Mouse (Mus musculus) spleen, adult 2 months (tissue): ENCODE results near the gene Sar1a. TPM values are rescaled to one million over a fixed set of nuclear protein-coding genes. Genes with fewer than 3 reads are reported as not detected.

Experiments used
- DNase-seq, 2 experiments: peaks; one replicate each; pipeline versions ENCODE4 v3.0.0 to v3.0.0-alpha.2; 2012 to 2021; ENCODE audit warnings: low spot score in 2 of 2, low read depth in 1 of 2
- H3K27ac ChIP-seq: fragments of 200-500 bp; 2 replicates; pipeline ENCODE4 v1.5.1; 2012; ENCODE audit warnings: low read length, inconsistent platforms; ENCODE audit not compliant: insufficient read depth
- H3K27me3 ChIP-seq: fragments of 200-500 bp; 2 replicates; pipeline ENCODE4 v1.6.1; 2012; ENCODE audit warnings: mild to moderate bottlenecking, moderate library complexity, low read length, inconsistent platforms; ENCODE audit not compliant: control insufficient read depth, insufficient read depth
- H3K36me3 ChIP-seq: fragments of 200-500 bp; 2 replicates; pipeline ENCODE4 v1.6.1; 2012; ENCODE audit warnings: mild to moderate bottlenecking, low read length, inconsistent platforms; ENCODE audit not compliant: control insufficient read depth, insufficient read depth
- H3K4me1 ChIP-seq: fragments of 200-500 bp; 2 replicates; pipeline ENCODE4 v1.6.1; 2011; ENCODE audit warnings: inconsistent platforms; ENCODE audit not compliant: control insufficient read depth, insufficient read depth, insufficient read length
- H3K4me3 ChIP-seq: fragments of 200-500 bp; 2 replicates; pipeline ENCODE4 v1.5.1; 2011; ENCODE audit warnings: mild to moderate bottlenecking, inconsistent platforms; ENCODE audit not compliant: insufficient read depth, insufficient read length; ENCODE audit errors: extremely low read depth
- CTCF ChIP-seq: fragments of 200-500 bp; IDR thresholded peaks from 2 replicates; pipeline ENCODE4 v1.5.1; 2011; ENCODE audit warnings: mild to moderate bottlenecking, inconsistent platforms; ENCODE audit not compliant: insufficient read depth, insufficient read length, insufficient replicate concordance; ENCODE audit errors: extremely low read depth
- POLR2A ChIP-seq: fragments of 200-500 bp; IDR thresholded peaks from 2 replicates; pipeline ENCODE4 v1.6.1; 2011; ENCODE audit warnings: low read depth, low read length, inconsistent platforms
- WGBS: fragments of 180-500 bp; shearing (Covaris S2); methylation state at CpG from one replicate; pipeline ENCODE4 v1.1.7; 2018; 5-methylcytosine and 5-hydroxymethylcytosine counted together
- polyA plus RNA-seq: library from polyadenylated mRNA; depleted of rRNA; stranded (reverse); fragments of >200 nt; gene quantifications from 2 replicates; pipeline ENCODE4 v1.2.3, GENCODE M21; 2012; rRNA removed

Gene Sar1a
- polyA plus RNA-seq, 1 experiment, result 42.7 TPM

DNA sequence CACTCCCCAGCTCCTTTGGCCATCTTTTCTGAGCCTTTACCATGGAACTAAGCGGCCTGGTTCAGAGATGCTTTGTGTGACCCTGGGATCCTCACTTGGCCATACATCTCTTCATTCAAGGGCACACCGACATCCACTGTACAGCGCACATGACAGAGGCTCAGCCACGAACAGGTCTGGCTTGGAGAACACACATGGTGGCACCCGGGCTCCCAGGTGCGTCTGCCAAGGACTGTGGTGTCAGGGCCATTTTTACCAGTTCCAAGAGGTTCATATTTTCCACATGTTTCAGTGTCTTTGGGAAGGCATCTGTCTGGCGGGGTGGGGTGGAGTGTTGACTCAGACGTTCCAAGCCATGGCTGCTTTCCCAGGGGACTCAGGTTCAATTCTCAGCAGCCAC is 62.2 kb downstream of the Sar1a start:
- Histone ChIP-seq H3K36me3 (no peaks in the 10 kb centered on the region), H3K27ac (no peak overlapping the region), H3K4me1 (no peaks in the 10 kb centered on the region), H3K27me3 (no peaks in the 10 kb centered on the region), H3K4me3 (no peak overlapping the region)
- TF ChIP-seq POLR2A (no peak), CTCF (no peak)
- 89% methylated on average over 8 of the region's 8 CpGs for WGBS
- no peak for DNase-seq

Other genes starting within 250 kb of the Sar1a start
- 93.7 and 133 TPM in 2 replicates for gene Eif4ebp2, start 227.6 kb upstream of the Sar1a start, polyA plus RNA-seq
- gene Lrrc20, start 204.5 kb upstream of the Sar1a start, polyA plus RNA-seq, result 5.8 and 7.6 TPM in 2 replicates
- 0.02 TPM in 1 of 2 replicates, not detected in the other for gene Npffr1, start 84.8 kb upstream of the Sar1a start, polyA plus RNA-seq
- gene Ppa1, start 31.7 kb upstream of the Sar1a start, polyA plus RNA-seq, result 8.2 and 9.5 TPM in 2 replicates
- gene Tysnd1, start 15.2 kb downstream of the Sar1a start, polyA plus RNA-seq, result 43.2 and 67.7 TPM in 2 replicates
- 3.6 and 4.2 TPM in 2 replicates for gene Aifm2, start 35.0 kb downstream of the Sar1a start, polyA plus RNA-seq
- 0.78 and 0.79 TPM in 2 replicates for gene H2afy2, start 103.8 kb downstream of the Sar1a start, polyA plus RNA-seq